8 mouse cellular contexts compared by ENCODE assay signal in the genomic region with DNA sequence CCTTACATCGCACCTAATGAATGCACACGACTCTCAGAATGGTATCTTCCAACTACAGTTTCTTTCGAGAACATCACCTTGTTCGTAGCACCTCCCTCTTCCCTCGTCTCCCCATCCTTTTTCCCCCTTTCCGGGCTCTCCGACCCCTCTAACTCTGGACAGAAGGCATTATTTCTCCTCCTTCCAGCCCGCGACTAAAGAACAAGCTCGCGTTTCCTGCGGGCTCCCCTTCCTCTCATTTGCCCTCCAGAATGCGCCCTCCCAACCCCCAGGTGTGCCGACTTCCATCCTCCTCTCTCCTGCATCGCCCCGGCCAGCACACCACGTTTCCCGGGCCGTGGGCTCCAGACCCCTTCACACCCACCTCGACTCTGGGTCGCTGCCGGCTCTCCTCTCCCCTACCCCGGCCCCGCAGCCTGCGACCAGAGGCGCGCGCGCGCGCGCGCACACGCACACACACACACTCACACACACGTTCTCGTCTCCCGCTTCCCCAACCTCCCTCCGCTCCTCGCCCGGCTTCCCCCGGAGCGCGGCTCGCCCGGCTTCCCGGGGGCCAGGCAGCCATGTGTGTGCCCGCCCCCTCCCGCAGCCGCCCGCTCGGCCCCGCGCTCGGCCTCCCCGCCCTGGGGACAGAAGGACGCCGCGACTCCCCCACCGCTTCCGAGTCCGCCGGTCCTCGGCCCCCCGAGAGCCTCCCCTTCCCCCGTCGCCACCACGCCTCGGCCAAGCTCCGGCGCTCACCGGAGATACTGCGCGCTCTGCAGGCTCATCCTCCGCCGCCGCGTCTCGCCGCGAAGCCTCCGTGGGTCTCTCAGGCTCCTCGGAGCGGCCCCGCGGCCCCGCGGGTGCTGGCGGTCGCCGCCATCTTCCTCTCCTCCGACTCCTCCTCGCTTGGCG. TPM values are rescaled to one million over a fixed set of nuclear protein-coding genes. Genes with fewer than 3 reads are reported as not detected.
DNase-seq lines count a peak whose midpoint lies in the region; ATAC-seq and TF ChIP-seq lines count a peak whose summit lies in the region.

Gene Smg7, minus strand, starts transcription at position 882 of the 900 bp plus-strand sequence.

- H3K9ac ChIP-seq in hindbrain, postnatal 0 days (replicated peaks; ENCODE audit: low read length), result peak within 1 kb of the TSS; percentile 97
- H3K9ac ChIP-seq in limb, embryonic 12.5 days (replicated peaks), result peak within 1 kb of the TSS; percentile 97
- H3K9ac ChIP-seq in neural tube, embryonic 11.5 days (ENCODE audit: low read length), result peak within 1 kb of the TSS; percentile 97

- no peaks in the 10 kb centered on the region for H3K9me3 ChIP-seq in hindbrain, postnatal 0 days (ENCODE audit: low read length)
- no peaks in the 10 kb centered on the region for H3K9me3 ChIP-seq in limb, embryonic 12.5 days
- H3K9me3 ChIP-seq in neural tube, embryonic 11.5 days (ENCODE audit: control insufficient read depth, low read length), result no peaks in the 10 kb centered on the region

- no peaks in the 10 kb centered on the region for H3K36me3 ChIP-seq in hindbrain, postnatal 0 days (ENCODE audit: insufficient read depth, low read length)
- peaks cover 2% of the 10 kb centered on the region; the same call in 1 of the 2 replicates for H3K36me3 ChIP-seq in limb, embryonic 12.5 days
- no peaks in the 10 kb centered on the region for H3K36me3 ChIP-seq in neural tube, embryonic 11.5 days (ENCODE audit: control insufficient read depth, insufficient read depth, low read length)

- H3K27me3 ChIP-seq in hindbrain, postnatal 0 days (ENCODE audit: insufficient read depth, low read length), result no peaks in the 10 kb centered on the region
- H3K27me3 ChIP-seq in limb, embryonic 12.5 days, result no peaks in the 10 kb centered on the region
- no peaks in the 10 kb centered on the region for H3K27me3 ChIP-seq in neural tube, embryonic 11.5 days (ENCODE audit: control insufficient read depth, insufficient read depth, low read length)

- TF ChIP-seq POLR2A in cortical plate, adult 2 months (IDR thresholded peaks at IDR 0.05; ENCODE audit: extremely low read depth, insufficient read depth, low read length), result 0 out of 2 replicates have a peak, but pooled peaks have one; percentile 10

- peak; percentile 50 for ATAC-seq in hindbrain, postnatal 0 days
- ATAC-seq in limb, embryonic 12.5 days (ENCODE audit: insufficient number of reproducible peaks, insufficient read depth, low FRiP score, low TSS enrichment, low read depth), result peak; percentile 27
- ATAC-seq in neural tube, embryonic 11.5 days (ENCODE audit: insufficient read depth, low FRiP score, low TSS enrichment), result peak; percentile 51

- peak; percentile 11 to 66 for DNase-seq in CD8-positive naive resting alpha-beta T cell, adult 2 months (ENCODE audit: low read depth in 2 of 2, low spot score in 2 of 2)
- DNase-seq in adrenal gland, adult (ENCODE audit: inconsistent age in 2 of 2, low spot score in 1 of 2), result peak; percentile 44 to 94
- DNase-seq in gastrocnemius, postnatal 10 days, result no peak
- peak; percentile 79 for DNase-seq in hindbrain, postnatal 0 days (ENCODE audit: low spot score)
- DNase-seq in neural tube, embryonic 11.5 days (ENCODE audit: low spot score), result peak; percentile 80
- DNase-seq in urinary bladder, postnatal 4 days (ENCODE audit: low spot score in 2 of 2), result peak; percentile 59 to 69

- no peak for TF ChIP-seq CTCF in cortical plate, adult 2 months (IDR thresholded peaks at IDR 0.05; ENCODE audit: extremely low read depth, insufficient read depth, low read length)
- TF ChIP-seq CTCF in hindbrain, postnatal 0 days (IDR thresholded peaks at IDR 0.05; ENCODE audit: low read depth), result no peak

- H3K27ac ChIP-seq in cortical plate, adult 2 months (ENCODE audit: insufficient read depth, low read length), result peak within 1 kb of the TSS; percentile 99
- peak within 1 kb of the TSS; percentile 100 for H3K27ac ChIP-seq in hindbrain, postnatal 0 days
- H3K27ac ChIP-seq in limb, embryonic 12.5 days, result peak within 1 kb of the TSS; percentile 97
- peak within 1 kb of the TSS; percentile 99 for H3K27ac ChIP-seq in neural tube, embryonic 11.5 days (ENCODE audit: low read depth, low read length)

- H3K4me3 ChIP-seq in cortical plate, adult 2 months (ENCODE audit: insufficient read depth, low read length), result peak within 1 kb of the TSS; percentile 51
- H3K4me3 ChIP-seq in hindbrain, postnatal 0 days (ENCODE audit: low read length), result peak within 1 kb of the TSS; percentile 98
- H3K4me3 ChIP-seq in limb, embryonic 12.5 days (replicated peaks), result peak within 1 kb of the TSS; percentile 94
- peak within 1 kb of the TSS; percentile 98 for H3K4me3 ChIP-seq in neural tube, embryonic 11.5 days (ENCODE audit: low read depth, low read length)

- H3K4me1 ChIP-seq in cortical plate, adult 2 months (ENCODE audit: control insufficient read depth, insufficient read depth, low read length), result peaks cover 2% of the 10 kb centered on the region; the same call in 1 of the 2 replicates
- H3K4me1 ChIP-seq in hindbrain, postnatal 0 days (ENCODE audit: insufficient read depth, low read length), result peaks cover 6% of the 10 kb centered on the region
- H3K4me1 ChIP-seq in limb, embryonic 12.5 days (replicated peaks), result peaks cover 11% of the 10 kb centered on the region
- peaks cover 9% of the 10 kb centered on the region; the same call in 1 of the 2 replicates for H3K4me1 ChIP-seq in neural tube, embryonic 11.5 days (ENCODE audit: control insufficient read depth, insufficient read depth, low read length)

- WGBS in hindbrain, postnatal 0 days, result under 1% methylated on average over 66 of the region's 93 CpGs
- WGBS in limb, embryonic 12.5 days, result 1% methylated on average over 92 of the region's 93 CpGs
- WGBS in neural tube, embryonic 11.5 days, result 0% methylated on average over 74 of the region's 93 CpGs

- H3K4me2 ChIP-seq in hindbrain, postnatal 0 days (ENCODE audit: low read depth, low read length), result peak within 1 kb of the TSS; percentile 99
- peak within 1 kb of the TSS; percentile 99 for H3K4me2 ChIP-seq in limb, embryonic 12.5 days
- peak within 1 kb of the TSS; percentile 89 for H3K4me2 ChIP-seq in neural tube, embryonic 11.5 days (ENCODE audit: low read depth)

RNA-seq across cellular contexts. Expression of gene Smg7, which starts in this region (rescaled TPM):
- 46.0 and 48.1 TPM in 2 replicates for polyA plus RNA-seq in cortical plate, adult 2 months (2012; rRNA removed)
- total RNA-seq in gastrocnemius, postnatal 10 days (2021), result 10 to 100 TPM; 39.6 to 42.2 TPM
- 60.8 and 65.0 TPM in 2 replicates for total RNA-seq in hindbrain, postnatal 0 days (2014; rRNA removed)
- 24.6 and 26.9 TPM in 2 replicates for polyA plus RNA-seq in hindbrain, postnatal 0 days (2015; fragmentation: Nextera tagmentation; extraction: Ambion mirVana)
- 28.3 and 34.5 TPM in 2 replicates for polyA plus RNA-seq in limb, embryonic 12.5 days (2016; fragmentation: Nextera tagmentation; extraction: Ambion mirVana)
- polyA plus RNA-seq in neural tube, embryonic 11.5 days (2014; fragmentation: Nextera tagmentation; extraction: Ambion mirVana), result 47.2 and 53.9 TPM in 2 replicates
